Mouse (Mus musculus) bone marrow, adult 2 months (tissue): ENCODE results near the gene Pced1b.

ENCODE experiments used
- CTCF ChIP-seq: fragments of 200-500 bp; IDR thresholded peaks from 2 replicates; pipeline ENCODE4 v1.5.1; 2011; ENCODE audit warnings: low read length, control low read depth; ENCODE audit not compliant: control insufficient read depth, insufficient read depth
- POLR2A ChIP-seq: fragments of 200-500 bp; IDR thresholded peaks from 2 replicates; pipeline ENCODE4 v1.6.1; 2011; ENCODE audit warnings: low read depth, mild to moderate bottlenecking, control low read depth, low read length, borderline replicate concordance; ENCODE audit not compliant: control insufficient read depth

- TF ChIP-seq CTCF (no peak), POLR2A (no peak)
These were observed 33.9 kb downstream of the Pced1b start for GRCm38 (mm10) chr15:97280776-97281175.
